Mouse (Mus musculus) erythroblast, embryonic 14.5 days (primary cell): ENCODE data around the gene Abcd4. TPM values are rescaled to one million over a fixed set of nuclear protein-coding genes. Genes with fewer than 3 reads are reported as not detected.

ENCODE experiments used
- H3K27me3 ChIP-seq: 2 replicates; pipeline ENCODE4 v1.6.1; 2012; ENCODE audit warnings: inconsistent platforms; ENCODE audit not compliant: control insufficient read depth
- H3K36me3 ChIP-seq: 2 replicates; pipeline ENCODE4 v1.6.1; 2012; ENCODE audit warnings: mild to moderate bottlenecking, inconsistent platforms; ENCODE audit not compliant: control insufficient read depth
- H3K4me1 ChIP-seq: 2 replicates; pipeline ENCODE4 v1.6.1; 2012; ENCODE audit warnings: inconsistent platforms; ENCODE audit not compliant: control insufficient read depth
- H3K4me3 ChIP-seq: replicated peaks from 2 replicates; pipeline ENCODE3; 2012; ENCODE audit warnings: moderate library complexity, mild to moderate bottlenecking, inconsistent platforms
- H3K9me3 ChIP-seq: 2 replicates; pipeline ENCODE4 v1.6.1; 2012; ENCODE audit warnings: low read length, inconsistent platforms, mixed read lengths; ENCODE audit not compliant: control insufficient read depth
- GATA1 ChIP-seq: IDR thresholded peaks from 2 replicates; pipeline ENCODE4 v1.6.1; 2012; ENCODE audit warnings: low read length, inconsistent platforms, mixed read lengths
- TAL1 ChIP-seq: IDR thresholded peaks from 3 replicates; pipeline ENCODE4 v1.6.1; 2012; ENCODE audit warnings: low read length, inconsistent platforms, mixed read lengths
- polyA plus RNA-seq: library from polyadenylated mRNA; stranded (reverse); fragments of >175 nt; gene quantifications from 2 replicates; pipeline ENCODE4 v1.2.3, GENCODE M21; 2012

The Abcd4 gene
- polyA plus RNA-seq, 1 experiment, result 0.03 TPM

GRCm38 (mm10) chr12:84614524-84614923 is 2.7 kb downstream of the Abcd4 start:
- Histone ChIP-seq H3K9me3 (no peaks in the 10 kb centered on the region), H3K4me1 (peaks cover 11% of the 10 kb centered on the region), H3K27me3 (no peaks in the 10 kb centered on the region), H3K36me3 (no peaks in the 10 kb centered on the region; the same call in 1 of the 2 replicates), H3K4me3 (no peak overlapping the region)
- TF ChIP-seq TAL1, result no peak
- TF ChIP-seq GATA1, result no peak

GRCm38 (mm10) chr12:84614001-84614400 is 3.2 kb downstream of the Abcd4 start:
- no peaks in the 10 kb centered on the region for H3K27me3 ChIP-seq
- H3K9me3 ChIP-seq, result no peaks in the 10 kb centered on the region
- peaks cover 11% of the 10 kb centered on the region for H3K4me1 ChIP-seq
- H3K4me3 ChIP-seq, result no peak overlapping the region
- H3K36me3 ChIP-seq, result peaks cover 3% of the 10 kb centered on the region; the same call in 1 of the 2 replicates
- no peak for TF ChIP-seq GATA1
- TF ChIP-seq TAL1, result no peak

- no peaks in the 10 kb centered on the region for H3K9me3 ChIP-seq
- H3K4me3 ChIP-seq, result no peak overlapping the region
- H3K4me1 ChIP-seq, result peaks cover 7% of the 10 kb centered on the region
- no peak for TF ChIP-seq GATA1
- no peaks in the 10 kb centered on the region for H3K27me3 ChIP-seq
- H3K36me3 ChIP-seq, result peaks cover 11% of the 10 kb centered on the region; the same call in 1 of the 2 replicates
Observed at GRCm38 (mm10) chr12:84612518-84612917, 4.7 kb downstream of the Abcd4 start.

GRCm38 (mm10) chr12:84611718-84612117 is 5.5 kb downstream of the Abcd4 start:
- Histone ChIP-seq H3K4me1 (peaks cover 2% of the 10 kb centered on the region), H3K36me3 (peaks cover 11% of the 10 kb centered on the region; the same call in 1 of the 2 replicates), H3K4me3 (no peak overlapping the region), H3K27me3 (no peaks in the 10 kb centered on the region), H3K9me3 (no peaks in the 10 kb centered on the region)
- TF ChIP-seq TAL1 (no peak), GATA1 (no peak)

GRCm38 (mm10) chr12:84605860-84606259 is 11.4 kb downstream of the Abcd4 start:
- no peaks in the 10 kb centered on the region for H3K9me3 ChIP-seq
- no peaks in the 10 kb centered on the region for H3K27me3 ChIP-seq
- H3K36me3 ChIP-seq, result peaks cover 16% of the 10 kb centered on the region; the same call in 1 of the 2 replicates

GRCm38 (mm10) chr12:84604001-84604400 is 13.2 kb downstream of the Abcd4 start:
- Histone ChIP-seq H3K36me3 (peaks cover 13% of the 10 kb centered on the region; the same call in 1 of the 2 replicates), H3K9me3 (no peaks in the 10 kb centered on the region), H3K4me3 (no peak overlapping the region), H3K27me3 (peaks cover 4% of the 10 kb centered on the region), H3K4me1 (peaks cover 2% of the 10 kb centered on the region)
- TF ChIP-seq TAL1, result no peak
- TF ChIP-seq GATA1, result no peak

More at GRCm38 (mm10) chr12:84605860-84606259, 11.4 kb downstream of the Abcd4 start:
- TF ChIP-seq TAL1, result no peak
- TF ChIP-seq GATA1, result no peak
- peaks cover 2% of the 10 kb centered on the region for H3K4me1 ChIP-seq
- H3K4me3 ChIP-seq, result no peak overlapping the region

GRCm38 (mm10) chr12:84598324-84598723 is 18.9 kb downstream of the Abcd4 start:
- H3K4me3 ChIP-seq, result no peak overlapping the region
- H3K27me3 ChIP-seq, result peaks cover 26% of the 10 kb centered on the region
- TF ChIP-seq GATA1 (no peak), TAL1 (no peak)
- H3K9me3 ChIP-seq, result no peaks in the 10 kb centered on the region
- H3K4me1 ChIP-seq, result no peaks in the 10 kb centered on the region
- H3K36me3 ChIP-seq, result peaks cover 4% of the 10 kb centered on the region; the same call in 1 of the 2 replicates

- Histone ChIP-seq H3K9me3 (no peaks in the 10 kb centered on the region), H3K4me1 (peaks cover 11% of the 10 kb centered on the region), H3K27me3 (peaks cover 36% of the 10 kb centered on the region), H3K36me3 (no peaks in the 10 kb centered on the region), H3K4me3 (peak overlapping the region; percentile 57)
- TF ChIP-seq TAL1 (no peak), GATA1 (no peak)
Observed at GRCm38 (mm10) chr12:84589825-84590761, 27.1 kb downstream of the Abcd4 start.

GRCm38 (mm10) chr12:84581285-84581684 is 35.9 kb downstream of the Abcd4 start:
- no peaks in the 10 kb centered on the region for H3K36me3 ChIP-seq
- H3K4me1 ChIP-seq, result no peaks in the 10 kb centered on the region
- H3K27me3 ChIP-seq, result peaks cover 9% of the 10 kb centered on the region
- H3K4me3 ChIP-seq, result no peak overlapping the region
- no peaks in the 10 kb centered on the region for H3K9me3 ChIP-seq
- TF ChIP-seq GATA1 (no peak), TAL1 (no peak)
